Mouse (Mus musculus) retina, embryonic 14.5 days (tissue): ENCODE results near the gene Kcnk18.

Experiments
- DNase-seq: peaks from one replicate; pipeline ENCODE4 v3.0.0-alpha.2; 2015; ENCODE audit warnings: low spot score

Gene Kcnk18

GRCm38 (mm10) chr19:59282001-59282400 is 63.0 kb downstream of the Kcnk18 start:
- DNase-seq: no peak
